Mouse (Mus musculus) cerebellum, adult 11-12 months (tissue): ENCODE data around the gene Col7a1.

ENCODE experiments used
- DNase-seq: peaks from one replicate; pipeline ENCODE4 v3.0.0; 2022

Gene Col7a1

GRCm38 (mm10) chr9:109022866-109023685, 69.7 kb downstream of the Col7a1 start:
- DNase-seq = no peak

GRCm38 (mm10) chr9:109027521-109027920, 74.1 kb downstream of the Col7a1 start:
- no peak for DNase-seq

- no peak for DNase-seq
Measured at GRCm38 (mm10) chr9:109028421-109028820, 75.0 kb downstream of the Col7a1 start.

- no peak for DNase-seq
Measured at GRCm38 (mm10) chr9:109028919-109029318, 75.5 kb downstream of the Col7a1 start.

- DNase-seq = no peak
Measured at GRCm38 (mm10) chr9:109030312-109030711, 76.9 kb downstream of the Col7a1 start.

- DNase-seq = no peak
Measured at GRCm38 (mm10) chr9:109031001-109031400, 77.6 kb downstream of the Col7a1 start.

GRCm38 (mm10) chr9:109031686-109032085, 78.3 kb downstream of the Col7a1 start:
- no peak for DNase-seq

- no peak for DNase-seq
Measured at GRCm38 (mm10) chr9:109032435-109032834, 79.0 kb downstream of the Col7a1 start.
